Mouse (Mus musculus) embryonic facial prominence, embryonic 15.5 days (tissue): ENCODE data around the gene Mllt10. TPM values are rescaled to one million over a fixed set of nuclear protein-coding genes. Genes with fewer than 3 reads are reported as not detected.
"Not testable (repeated sequence)": the region's sequence is repeated elsewhere in the genome, so short reads cannot be mapped to it uniquely, and the experiment has no call there.

Experiments
- ATAC-seq: fragments of 200-750 bp; cut with Nextera tagmentation; 2 replicates; pipeline ENCODE4 v1.8.0; 2017; ENCODE audit warnings: low read depth, moderate TSS enrichment; ENCODE audit not compliant: insufficient number of reproducible peaks, low FRiP score, low TSS enrichment
- H3K27ac ChIP-seq: fragments of 300-500 bp; sonication (generic); replicated peaks from 2 replicates; pipeline ENCODE4 v1.5.1; 2015; ENCODE audit warnings: mild to moderate bottlenecking, inconsistent platforms
- H3K27me3 ChIP-seq: fragments of 300-500 bp; sonication (generic); 2 replicates; pipeline ENCODE4 v1.6.1; 2015; ENCODE audit warnings: inconsistent platforms
- H3K36me3 ChIP-seq: fragments of 300-500 bp; sonication (generic); 2 replicates; pipeline ENCODE4 v1.6.1; 2015; ENCODE audit warnings: mild to moderate bottlenecking, inconsistent platforms
- H3K4me1 ChIP-seq: fragments of 300-500 bp; sonication (generic); 2 replicates; pipeline ENCODE4 v1.6.1; 2015; ENCODE audit warnings: inconsistent platforms
- H3K4me2 ChIP-seq: fragments of 300-500 bp; sonication (generic); replicated peaks from 2 replicates; pipeline ENCODE4 v1.6.1; 2015; ENCODE audit warnings: mild to moderate bottlenecking, inconsistent platforms
- H3K4me3 ChIP-seq: fragments of 300-500 bp; sonication (generic); replicated peaks from 2 replicates; pipeline ENCODE4 v1.5.1; 2015; ENCODE audit warnings: mild to moderate bottlenecking, inconsistent platforms
- H3K9ac ChIP-seq: fragments of 300-500 bp; sonication (generic); 2 replicates; pipeline ENCODE4 v1.6.1; 2015; ENCODE audit warnings: inconsistent platforms
- H3K9me3 ChIP-seq: fragments of 300-500 bp; sonication (generic); replicated peaks from 2 replicates; pipeline ENCODE4 v1.6.1; 2016; ENCODE audit warnings: inconsistent platforms
- WGBS: fragments of 180-500 bp; shearing (Covaris S2); methylation state at CpG from one replicate; pipeline ENCODE4 v1.1.7; 2015; 5-methylcytosine and 5-hydroxymethylcytosine counted together
- polyA plus RNA-seq: library from polyadenylated mRNA; unstranded; fragments of >200 nt; fragmentation: Nextera tagmentation; extraction: Ambion mirVana; gene quantifications from 2 replicates; pipeline ENCODE4 v1.2.1, GENCODE M21; 2015

Gene Mllt10
- polyA plus RNA-seq, 1 experiment from 2014 or later, result 70.1 TPM

DNA sequence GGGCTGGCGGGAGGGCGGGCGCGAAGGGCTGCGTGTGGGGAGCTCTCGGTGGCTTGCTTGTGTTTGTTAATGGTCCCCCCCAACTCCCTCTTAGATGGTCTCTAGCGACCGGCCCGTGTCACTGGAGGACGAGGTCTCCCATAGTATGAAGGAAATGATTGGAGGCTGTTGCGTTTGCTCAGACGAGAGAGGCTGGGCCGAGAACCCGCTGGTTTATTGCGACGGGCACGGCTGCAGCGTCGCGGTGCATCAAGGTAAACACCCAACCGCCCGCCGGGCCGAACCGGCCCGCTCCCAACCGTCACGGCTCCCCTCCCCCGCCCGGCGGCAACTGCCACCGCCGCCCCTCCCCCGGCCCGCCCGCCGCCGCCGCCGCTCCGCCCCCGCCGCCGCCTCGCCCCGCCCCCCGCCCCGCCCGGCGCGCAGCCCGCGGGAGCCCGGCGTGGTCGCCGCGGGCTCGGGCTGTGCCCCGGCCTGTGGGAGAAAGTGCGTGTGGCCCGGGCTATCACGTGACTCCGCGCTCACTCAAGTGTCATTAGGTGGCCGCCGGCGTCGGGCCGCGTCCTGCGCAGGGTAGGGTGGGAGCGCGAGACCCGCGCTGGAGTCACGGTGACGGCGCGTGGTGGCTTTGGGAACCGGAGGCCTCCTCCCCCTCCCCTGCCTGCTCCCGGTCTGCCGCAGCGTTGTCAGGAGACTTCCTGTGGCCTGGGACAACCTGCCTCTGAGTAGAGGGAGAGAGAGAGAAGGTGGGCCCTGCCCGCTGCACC, 10.1 kb downstream of the Mllt10 start:
- peak overlapping the region; percentile 99 for H3K27ac ChIP-seq
- H3K4me1 ChIP-seq, result peaks cover 9% of the 10 kb centered on the region; the same call in 1 of the 2 replicates
- H3K4me2 ChIP-seq, result peak overlapping the region; percentile 75
- peak; percentile 49 for ATAC-seq
- peak overlapping the region; percentile 95 for H3K9ac ChIP-seq
- peak overlapping the region; percentile 85 for H3K4me3 ChIP-seq
- H3K9me3 ChIP-seq, result no peaks in the 10 kb centered on the region
- WGBS, result under 1% methylated on average over 60 of the region's 85 CpGs
- H3K36me3 ChIP-seq, result 0 out of 2 replicates have a peak, but pooled peaks cover 2% of the 10 kb centered on the region
- no peaks in the 10 kb centered on the region for H3K27me3 ChIP-seq

GRCm38 (mm10) chr2:18065708-18066030, 10.6 kb downstream of the Mllt10 start:
- H3K27me3 ChIP-seq, result no peaks in the 10 kb centered on the region
- H3K36me3 ChIP-seq, result 0 out of 2 replicates have a peak, but pooled peaks cover 2% of the 10 kb centered on the region
- no peaks in the 10 kb centered on the region for H3K9me3 ChIP-seq
- peaks cover 9% of the 10 kb centered on the region; the same call in 1 of the 2 replicates for H3K4me1 ChIP-seq
- peak overlapping the region; percentile 75 for H3K4me2 ChIP-seq
- peak overlapping the region; percentile 85 for H3K4me3 ChIP-seq
- WGBS, result 2% methylated on average over 6 of the region's 6 CpGs
- no peak for ATAC-seq
- peak overlapping the region; percentile 99 for H3K27ac ChIP-seq
- H3K9ac ChIP-seq, result peak overlapping the region; percentile 95

DNA sequence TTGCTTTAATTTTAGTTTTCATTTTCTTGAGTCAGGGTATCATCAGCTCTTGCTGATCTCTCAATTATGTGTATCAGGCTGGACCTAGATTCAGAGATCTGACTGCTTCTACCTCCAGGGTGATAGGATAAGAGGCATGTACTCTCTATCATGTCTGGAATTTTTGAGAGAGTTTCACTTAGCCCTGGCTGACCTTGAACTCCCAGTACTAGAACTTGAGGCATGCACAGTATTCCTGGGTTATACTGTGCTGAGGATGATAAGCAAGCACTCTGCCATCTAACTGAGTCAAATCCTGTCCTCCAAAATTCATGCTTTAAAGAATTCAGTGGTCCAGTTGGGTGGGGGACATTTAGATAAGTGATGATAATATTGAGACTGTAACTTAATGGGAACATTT, 11.4 kb downstream of the Mllt10 start:
- Histone ChIP-seq H3K4me2 (peak overlapping the region; percentile 75; the same call in 1 of the 2 replicates), H3K9me3 (no peaks in the 10 kb centered on the region), H3K4me1 (peaks cover 9% of the 10 kb centered on the region; the same call in 1 of the 2 replicates), H3K4me3 (peak overlapping the region; percentile 85; the same call in 1 of the 2 replicates), H3K27me3 (no peaks in the 10 kb centered on the region), H3K27ac (no peak overlapping the region), H3K9ac (no peak overlapping the region), H3K36me3 (0 out of 2 replicates have a peak, but pooled peaks cover 2% of the 10 kb centered on the region)
- no peak for ATAC-seq

GRCm38 (mm10) chr2:18068071-18068796, 13.2 kb downstream of the Mllt10 start:
- Histone ChIP-seq H3K9ac (no peak overlapping the region), H3K9me3 (no peaks in the 10 kb centered on the region), H3K4me3 (no peak overlapping the region), H3K4me1 (peaks cover 9% of the 10 kb centered on the region; the same call in 1 of the 2 replicates), H3K27ac (no peak overlapping the region), H3K36me3 (peaks cover 9% of the 10 kb centered on the region; the same call in 1 of the 2 replicates), H3K27me3 (no peaks in the 10 kb centered on the region), H3K4me2 (no peak overlapping the region)
- ATAC-seq, result no peak
- 91% methylated on average over 4 of the region's 4 CpGs for WGBS

GRCm38 (mm10) chr2:18071947-18072346, 16.9 kb downstream of the Mllt10 start:
- Histone ChIP-seq H3K27ac (no peak overlapping the region), H3K27me3 (no peaks in the 10 kb centered on the region), H3K4me1 (no peaks in the 10 kb centered on the region), H3K4me2 (no peak overlapping the region), H3K9ac (no peak overlapping the region), H3K4me3 (no peak overlapping the region), H3K9me3 (no peaks in the 10 kb centered on the region), H3K36me3 (peaks cover 31% of the 10 kb centered on the region)
- ATAC-seq, result no peak
- 89% methylated on average over 2 of the region's 2 CpGs for WGBS

GRCm38 (mm10) chr2:18080182-18080860, 25.3 kb downstream of the Mllt10 start:
- Histone ChIP-seq H3K4me3 (no peak overlapping the region), H3K9me3 (no peaks in the 10 kb centered on the region), H3K27me3 (no peaks in the 10 kb centered on the region), H3K4me2 (no peak overlapping the region), H3K27ac (no peak overlapping the region), H3K9ac (no peak overlapping the region), H3K4me1 (no peaks in the 10 kb centered on the region), H3K36me3 (peaks cover 47% of the 10 kb centered on the region)
- no peak for ATAC-seq
- 84% methylated on average over 2 of the region's 2 CpGs for WGBS

- H3K4me3 ChIP-seq, H3K9ac ChIP-seq, H3K4me1 ChIP-seq, H3K9me3 ChIP-seq, H3K4me2 ChIP-seq, H3K27me3 ChIP-seq, ATAC-seq, H3K27ac ChIP-seq: not testable (repeated sequence)
- H3K36me3 ChIP-seq, result peaks cover 51% of the 10 kb centered on the region
- WGBS, result 86% methylated on average over 3 of the region's 3 CpGs
Observed at GRCm38 (mm10) chr2:18087695-18088094, 32.7 kb downstream of the Mllt10 start.

DNA sequence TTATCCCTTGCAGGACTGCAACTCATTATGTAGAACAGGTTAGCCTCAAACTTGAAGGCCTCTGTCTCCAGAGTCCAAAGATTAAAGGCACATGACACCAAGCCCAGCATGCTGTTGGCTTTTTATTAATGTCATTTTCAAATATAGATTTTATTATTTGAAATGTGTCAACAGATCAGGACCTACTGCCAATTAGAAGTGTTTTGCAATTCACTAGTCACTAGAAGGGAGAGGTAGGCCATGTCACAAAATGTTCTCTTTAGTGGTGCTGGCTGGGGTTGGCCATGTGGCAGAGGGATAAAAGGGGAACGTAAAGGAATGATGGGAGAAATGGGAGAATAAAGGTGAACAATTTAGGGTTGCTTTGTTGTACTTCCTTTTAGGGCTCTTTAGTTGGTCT, 38.8 kb downstream of the Mllt10 start:
- no peak for ATAC-seq
- H3K36me3 ChIP-seq, result peaks cover 28% of the 10 kb centered on the region

DNA sequence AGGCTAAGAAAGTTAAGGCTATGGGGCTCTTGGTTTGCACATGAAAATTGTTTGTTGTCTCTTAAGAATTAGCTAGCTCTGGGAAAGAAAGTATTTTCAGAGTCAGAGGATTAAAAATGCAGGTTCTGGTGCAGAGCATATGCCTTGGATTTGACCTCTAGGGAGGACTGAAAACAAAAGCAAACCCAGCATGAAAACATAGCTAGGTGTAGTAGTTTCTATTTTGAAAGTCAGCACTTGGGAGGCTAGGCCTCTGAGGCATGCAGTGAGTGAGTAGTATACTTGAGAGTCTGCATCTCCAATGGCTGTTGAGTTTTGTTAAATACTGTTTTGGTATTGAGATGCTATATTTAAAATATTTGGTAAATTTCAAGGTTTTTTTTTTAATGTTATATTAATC, 39.3 kb downstream of the Mllt10 start:
- H3K9me3 ChIP-seq, result no peaks in the 10 kb centered on the region
- H3K9ac ChIP-seq, result no peak overlapping the region
- H3K4me2 ChIP-seq, result no peak overlapping the region
- H3K27me3 ChIP-seq, result no peaks in the 10 kb centered on the region
- no peaks in the 10 kb centered on the region for H3K4me1 ChIP-seq
- no peak overlapping the region for H3K27ac ChIP-seq
- peaks cover 28% of the 10 kb centered on the region for H3K36me3 ChIP-seq
- no peak for ATAC-seq
- H3K4me3 ChIP-seq, result no peak overlapping the region

More for the DNA sequence above, 38.8 kb downstream of the Mllt10 start:
- Histone ChIP-seq H3K9me3 (no peaks in the 10 kb centered on the region), H3K4me2 (no peak overlapping the region), H3K27me3 (no peaks in the 10 kb centered on the region), H3K27ac (no peak overlapping the region), H3K4me1 (no peaks in the 10 kb centered on the region), H3K9ac (no peak overlapping the region), H3K4me3 (no peak overlapping the region)
- WGBS, result 94% methylated on average over 1 of the region's 1 CpGs

DNA sequence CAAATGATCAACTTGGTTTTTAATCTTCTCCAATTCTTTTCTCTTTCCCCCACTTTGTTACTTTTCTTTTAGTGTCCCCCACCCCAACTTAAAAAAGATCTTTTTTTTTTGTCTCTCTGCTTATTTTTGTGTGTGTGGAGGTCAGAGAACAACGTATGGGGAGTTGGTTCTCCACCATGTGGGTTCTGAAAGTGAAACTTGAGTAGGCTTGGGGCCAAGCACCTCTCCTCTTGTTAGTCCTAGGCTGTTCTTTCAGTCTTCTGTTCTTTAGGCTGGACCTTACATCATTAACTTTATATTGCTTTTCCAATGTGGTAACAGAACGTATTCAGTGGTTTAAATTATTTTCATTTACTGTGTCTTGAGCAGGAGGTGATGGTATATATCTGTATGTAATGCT, 40.8 kb downstream of the Mllt10 start:
- no peak overlapping the region for H3K27ac ChIP-seq
- no peak for ATAC-seq
- H3K9me3 ChIP-seq, result no peaks in the 10 kb centered on the region
- H3K4me2 ChIP-seq, result no peak overlapping the region
- no peaks in the 10 kb centered on the region for H3K4me1 ChIP-seq
- H3K9ac ChIP-seq, result no peak overlapping the region
- H3K4me3 ChIP-seq, result no peak overlapping the region
- 55% methylated on average over 2 of the region's 2 CpGs for WGBS
- H3K36me3 ChIP-seq, result peaks cover 36% of the 10 kb centered on the region
- no peaks in the 10 kb centered on the region for H3K27me3 ChIP-seq

- Histone ChIP-seq H3K9ac (no peak overlapping the region), H3K27ac (no peak overlapping the region), H3K9me3 (no peaks in the 10 kb centered on the region), H3K4me1 (no peaks in the 10 kb centered on the region), H3K4me2 (no peak overlapping the region), H3K27me3 (no peaks in the 10 kb centered on the region), H3K36me3 (peaks cover 29% of the 10 kb centered on the region), H3K4me3 (no peak overlapping the region)
- WGBS, result 96% methylated on average over 2 of the region's 2 CpGs
- no peak for ATAC-seq
Observed at GRCm38 (mm10) chr2:18100914-18101313, 45.9 kb downstream of the Mllt10 start.
